Mouse (Mus musculus) midbrain, embryonic 14.5 days (tissue): ENCODE data around the gene Cyp1a2. TPM values are rescaled to one million over a fixed set of nuclear protein-coding genes. Genes with fewer than 3 reads are reported as not detected.

ENCODE experiments used
- ATAC-seq: fragments of 200-750 bp; cut with Nextera tagmentation; 2 replicates; pipeline ENCODE4 v1.8.0; 2017; ENCODE audit warnings: moderate number of reproducible peaks, moderate library complexity; ENCODE audit not compliant: low FRiP score, low TSS enrichment
- DNase-seq: peaks from one replicate; pipeline ENCODE4 v3.0.0-alpha.2; 2015
- H3K27ac ChIP-seq: fragments of 300-500 bp; sonication (generic); replicated peaks from 2 replicates; pipeline ENCODE4 v1.5.1; 2014; ENCODE audit warnings: mild to moderate bottlenecking, low read depth, low read length, moderate library complexity
- H3K27me3 ChIP-seq: fragments of 300-500 bp; sonication (generic); 2 replicates; pipeline ENCODE4 v1.6.1; 2014; ENCODE audit warnings: low read length, control low read depth, mixed read lengths; ENCODE audit not compliant: control insufficient read depth, insufficient read depth
- H3K36me3 ChIP-seq: fragments of 300-500 bp; sonication (generic); 2 replicates; pipeline ENCODE4 v1.6.1; 2014; ENCODE audit warnings: low read length, control low read depth; ENCODE audit not compliant: control insufficient read depth, insufficient read depth
- H3K4me1 ChIP-seq: fragments of 300-500 bp; sonication (generic); 2 replicates; pipeline ENCODE4 v1.6.1; 2014; ENCODE audit warnings: mild to moderate bottlenecking, antibody characterized with exemption, low read length, control low read depth; ENCODE audit not compliant: control insufficient read depth, insufficient read depth
- H3K4me2 ChIP-seq: fragments of 300-500 bp; sonication (generic); 2 replicates; pipeline ENCODE4 v1.6.1; 2014; ENCODE audit warnings: mild to moderate bottlenecking, low read length, moderate library complexity
- H3K4me3 ChIP-seq: fragments of 300-500 bp; sonication (generic); replicated peaks from 2 replicates; pipeline ENCODE4 v1.5.1; 2014; ENCODE audit warnings: low read depth, low read length
- H3K9ac ChIP-seq: fragments of 300-500 bp; sonication (generic); replicated peaks from 2 replicates; pipeline ENCODE4 v1.6.1; 2014; ENCODE audit warnings: mild to moderate bottlenecking, low read length, moderate library complexity
- H3K9me3 ChIP-seq: fragments of 300-500 bp; sonication (generic); 2 replicates; pipeline ENCODE4 v1.6.1; 2016; ENCODE audit warnings: low read length, control low read depth, mixed read lengths; ENCODE audit not compliant: control insufficient read depth
- WGBS: fragments of 180-500 bp; shearing (Covaris S2); extraction: QIAGEN DNeasy Blood & Tissue Kit; methylation state at CpG from one replicate; pipeline ENCODE4 v1.1.7; 2014; 5-methylcytosine and 5-hydroxymethylcytosine counted together
- polyA plus RNA-seq: library from polyadenylated mRNA; unstranded; fragments of >200 nt; fragmentation: Nextera tagmentation; extraction: Ambion mirVana; gene quantifications from 2 replicates; pipeline ENCODE4 v1.2.1, GENCODE M21; 2014

Cyp1a2 gene
- polyA plus RNA-seq, 1 experiment from 2014 or later: not detected

- no peaks in the 10 kb centered on the region for H3K27me3 ChIP-seq
- WGBS: 92% methylated on average over 12 of the region's 12 CpGs
- H3K27ac ChIP-seq: no peak overlapping the region
- H3K36me3 ChIP-seq: peaks cover 91% of the 10 kb centered on the region
- H3K4me3 ChIP-seq: no peak overlapping the region
- no peaks in the 10 kb centered on the region for H3K4me1 ChIP-seq
- DNase-seq (no peak), ATAC-seq (0 out of 2 replicates have a peak, but pooled peaks have one; percentile 10)
- H3K9ac ChIP-seq: no peak overlapping the region
- no peak overlapping the region for H3K4me2 ChIP-seq
- no peaks in the 10 kb centered on the region for H3K9me3 ChIP-seq
Observed at GRCm38 (mm10) chr9:57628717-57629116, 54.8 kb downstream of the Cyp1a2 start.

- ATAC-seq (no peak), DNase-seq (no peak)
- Histone ChIP-seq H3K4me2 (no peak overlapping the region), H3K4me1 (no peaks in the 10 kb centered on the region), H3K9ac (no peak overlapping the region), H3K27me3 (no peaks in the 10 kb centered on the region), H3K9me3 (no peaks in the 10 kb centered on the region), H3K36me3 (peaks cover 84% of the 10 kb centered on the region), H3K27ac (no peak overlapping the region), H3K4me3 (no peak overlapping the region)
- WGBS: 93% methylated on average over 11 of the region's 11 CpGs
Observed at GRCm38 (mm10) chr9:57627892-57628291, 55.6 kb downstream of the Cyp1a2 start.

GRCm38 (mm10) chr9:57627191-57627590, 56.3 kb downstream of the Cyp1a2 start:
- WGBS: 91% methylated on average over 17 of the region's 17 CpGs
- H3K9ac ChIP-seq: no peak overlapping the region
- no peak overlapping the region for H3K4me3 ChIP-seq
- H3K4me1 ChIP-seq: no peaks in the 10 kb centered on the region
- DNase-seq: no peak
- H3K9me3 ChIP-seq: no peaks in the 10 kb centered on the region
- H3K27me3 ChIP-seq: no peaks in the 10 kb centered on the region
- no peak overlapping the region for H3K4me2 ChIP-seq
- no peak overlapping the region for H3K27ac ChIP-seq
- peaks cover 81% of the 10 kb centered on the region for H3K36me3 ChIP-seq
- no peak for ATAC-seq

Other genes with a start within 250 kb of the Cyp1a2 start
- gene Ppcdc, start 243.6 kb downstream of the Cyp1a2 start, polyA plus RNA-seq: 19.9 and 22.9 TPM in 2 replicates
- gene Scamp5, start 215.6 kb downstream of the Cyp1a2 start, polyA plus RNA-seq: 98.9 and 109 TPM in 2 replicates
- gene Rpp25, start 179.7 kb downstream of the Cyp1a2 start, polyA plus RNA-seq: 28.1 and 30.7 TPM in 2 replicates
- 832 and 924 TPM in 2 replicates for gene Cox5a, start 162.4 kb downstream of the Cyp1a2 start, polyA plus RNA-seq
- 23.8 and 24.1 TPM in 2 replicates for gene Fam219b, start 146.2 kb downstream of the Cyp1a2 start, polyA plus RNA-seq
- 53.5 and 56.5 TPM in 2 replicates for gene Mpi, start 130.9 kb downstream of the Cyp1a2 start, polyA plus RNA-seq
- 48.2 TPM in 2 replicates for gene Scamp2, start 122.8 kb downstream of the Cyp1a2 start, polyA plus RNA-seq
- gene Ulk3, start 94.3 kb downstream of the Cyp1a2 start, polyA plus RNA-seq: 12.5 and 20.4 TPM in 2 replicates
- 0.74 and 0.96 TPM in 2 replicates for gene Cplx3, start 77.4 kb downstream of the Cyp1a2 start, polyA plus RNA-seq
- gene Lman1l, start 62.9 kb downstream of the Cyp1a2 start, polyA plus RNA-seq: not detected in 2 replicates
- gene Csk, start 30.1 kb downstream of the Cyp1a2 start, polyA plus RNA-seq: 40.0 and 41.9 TPM in 2 replicates
- 0.08 TPM in 1 of 2 replicates, not detected in the other for gene Cyp1a1, start 4.2 kb upstream of the Cyp1a2 start, polyA plus RNA-seq
- 24.6 and 27.7 TPM in 2 replicates for gene Edc3, start 24.8 kb upstream of the Cyp1a2 start, polyA plus RNA-seq
- gene Clk3, start 82.2 kb upstream of the Cyp1a2 start, polyA plus RNA-seq: 66.3 and 68.7 TPM in 2 replicates
- gene Arid3b, start 153.1 kb upstream of the Cyp1a2 start, polyA plus RNA-seq: 8.7 and 9.6 TPM in 2 replicates
- 165 and 172 TPM in 2 replicates for gene Ubl7, start 227.3 kb upstream of the Cyp1a2 start, polyA plus RNA-seq